Mouse (Mus musculus): ENCODE measurements around the gene Mgat5.

- TF ChIP-seq CTCF (IDR thresholded peaks at IDR 0.05; ENCODE audit: extremely low read depth, insufficient read depth, insufficient read length, insufficient replicate concordance) (no peak), POLR2A (IDR thresholded peaks at IDR 0.05; ENCODE audit: low read depth, low read length) (no peak)
Observed at GRCm38 (mm10) chr1:127262170-127262837, 57.5 kb downstream of the Mgat5 start.

All from spleen, adult 2 months (tissue).